Mouse (Mus musculus) lung, embryonic 16.5 days (tissue): ENCODE measurements around the gene Vrk1. TPM values are rescaled to one million over a fixed set of nuclear protein-coding genes. Genes with fewer than 3 reads are reported as not detected.

Experiments
- ATAC-seq: fragments of 200-750 bp; cut with Nextera tagmentation; 2 replicates; pipeline ENCODE4 v1.8.0; 2017; ENCODE audit warnings: low read depth, mild to moderate bottlenecking, moderate library complexity
- H3K27ac ChIP-seq: fragments of 300-500 bp; sonication (generic); 2 replicates; pipeline ENCODE4 v1.5.1; 2014; ENCODE audit warnings: mild to moderate bottlenecking, control low read depth, low read length
- H3K27me3 ChIP-seq: fragments of 300-500 bp; sonication (generic); 2 replicates; pipeline ENCODE4 v1.6.1; 2014; ENCODE audit warnings: low read depth, low read length, mixed read lengths; ENCODE audit not compliant: control insufficient read depth, insufficient read depth
- H3K36me3 ChIP-seq: fragments of 300-500 bp; sonication (generic); 2 replicates; pipeline ENCODE4 v1.6.1; 2014; ENCODE audit warnings: low read length; ENCODE audit not compliant: control insufficient read depth, insufficient read depth
- H3K4me1 ChIP-seq: fragments of 300-500 bp; sonication (generic); replicated peaks from 2 replicates; pipeline ENCODE4 v1.6.1; 2014; ENCODE audit warnings: low read length, mixed read lengths; ENCODE audit not compliant: control insufficient read depth, insufficient read depth
- H3K4me2 ChIP-seq: fragments of 300-500 bp; sonication (generic); 2 replicates; pipeline ENCODE4 v1.6.1; 2014; ENCODE audit warnings: low read depth, low read length, control low read depth
- H3K4me3 ChIP-seq: fragments of 300-500 bp; sonication (generic); 2 replicates; pipeline ENCODE4 v1.5.1; 2014; ENCODE audit warnings: mild to moderate bottlenecking, low read length, control low read depth
- H3K9ac ChIP-seq: fragments of 300-500 bp; sonication (generic); 2 replicates; pipeline ENCODE4 v1.6.1; 2014; ENCODE audit warnings: low read length, control low read depth
- H3K9me3 ChIP-seq: fragments of 300-500 bp; sonication (generic); 2 replicates; pipeline ENCODE4 v1.6.1; 2016; ENCODE audit warnings: low read length; ENCODE audit not compliant: control insufficient read depth
- whole genome bisulfite sequencing: fragments of 180-500 bp; shearing (Covaris S2); extraction: QIAGEN DNeasy Blood & Tissue Kit; methylation state at CpG from one replicate; pipeline ENCODE4 v1.1.7; 2014; 5-methylcytosine and 5-hydroxymethylcytosine counted together
- polyA plus RNA-seq: library from polyadenylated mRNA; unstranded; fragments of >200 nt; fragmentation: Nextera tagmentation; extraction: Ambion mirVana; gene quantifications from 2 replicates; pipeline ENCODE4 v1.2.1, GENCODE M21; 2015

The Vrk1 gene
- polyA plus RNA-seq, 1 experiment from 2014 or later = 71.6 TPM

- 56% methylated on average over 11 of the region's 11 CpGs for WGBS
- Histone ChIP-seq H3K9ac (no peak overlapping the region), H3K4me2 (no peak overlapping the region), H3K4me3 (no peak overlapping the region), H3K36me3 (no peaks in the 10 kb centered on the region), H3K27me3 (no peaks in the 10 kb centered on the region), H3K4me1 (no peaks in the 10 kb centered on the region), H3K27ac (no peak overlapping the region), H3K9me3 (no peaks in the 10 kb centered on the region)
- no peak for ATAC-seq
These were observed 72.9 kb downstream of the Vrk1 start for GRCm38 (mm10) chr12:106082958-106083381.

- no peaks in the 10 kb centered on the region for H3K9me3 ChIP-seq
- H3K4me2 ChIP-seq = no peak overlapping the region
- H3K4me1 ChIP-seq = no peaks in the 10 kb centered on the region
- H3K36me3 ChIP-seq = no peaks in the 10 kb centered on the region
- no peak overlapping the region for H3K4me3 ChIP-seq
- ATAC-seq = no peak
- H3K27me3 ChIP-seq = no peaks in the 10 kb centered on the region
- H3K27ac ChIP-seq = no peak overlapping the region
- WGBS = 85% methylated on average over 12 of the region's 12 CpGs
- no peak overlapping the region for H3K9ac ChIP-seq
These were observed 74.1 kb downstream of the Vrk1 start for GRCm38 (mm10) chr12:106084126-106084525.

- Histone ChIP-seq H3K4me1 (no peaks in the 10 kb centered on the region), H3K9ac (no peak overlapping the region), H3K27me3 (no peaks in the 10 kb centered on the region), H3K9me3 (0 out of 2 replicates have a peak, but pooled peaks cover 3% of the 10 kb centered on the region), H3K27ac (no peak overlapping the region), H3K4me2 (no peak overlapping the region), H3K36me3 (no peaks in the 10 kb centered on the region), H3K4me3 (no peak overlapping the region)
- no peak for ATAC-seq
- WGBS = 87% methylated on average over 9 of the region's 9 CpGs
These were observed 84.8 kb downstream of the Vrk1 start for GRCm38 (mm10) chr12:106094827-106095226.

- no peak for ATAC-seq
- Histone ChIP-seq H3K9me3 (no peaks in the 10 kb centered on the region), H3K4me3 (no peak overlapping the region), H3K27ac (no peak overlapping the region), H3K27me3 (no peaks in the 10 kb centered on the region), H3K4me1 (no peaks in the 10 kb centered on the region), H3K4me2 (no peak overlapping the region), H3K9ac (no peak overlapping the region), H3K36me3 (no peaks in the 10 kb centered on the region)
- 87% methylated on average over 6 of the region's 6 CpGs for WGBS
These were observed 92.0 kb downstream of the Vrk1 start for GRCm38 (mm10) chr12:106102003-106102402.

GRCm38 (mm10) chr12:106102726-106103643, 93.0 kb downstream of the Vrk1 start:
- no peak overlapping the region for H3K9ac ChIP-seq
- H3K27me3 ChIP-seq = no peaks in the 10 kb centered on the region
- no peak overlapping the region for H3K27ac ChIP-seq
- no peaks in the 10 kb centered on the region for H3K9me3 ChIP-seq
- H3K4me1 ChIP-seq = no peaks in the 10 kb centered on the region
- no peak overlapping the region for H3K4me3 ChIP-seq
- H3K36me3 ChIP-seq = no peaks in the 10 kb centered on the region
- ATAC-seq = no peak
- H3K4me2 ChIP-seq = no peak overlapping the region
- 52% methylated on average over 16 of the region's 16 CpGs for WGBS

- H3K27ac ChIP-seq = no peak overlapping the region
- no peak overlapping the region for H3K9ac ChIP-seq
- 81% methylated on average over 14 of the region's 14 CpGs for WGBS
- no peaks in the 10 kb centered on the region for H3K36me3 ChIP-seq
- no peaks in the 10 kb centered on the region for H3K27me3 ChIP-seq
- no peak overlapping the region for H3K4me3 ChIP-seq
- ATAC-seq = no peak
- H3K4me1 ChIP-seq = no peaks in the 10 kb centered on the region
- H3K9me3 ChIP-seq = no peaks in the 10 kb centered on the region
- H3K4me2 ChIP-seq = no peak overlapping the region
These were observed 97.2 kb downstream of the Vrk1 start for GRCm38 (mm10) chr12:106107272-106107671.

GRCm38 (mm10) chr12:106115070-106115891, 105.3 kb downstream of the Vrk1 start:
- Histone ChIP-seq H3K9me3 (no peaks in the 10 kb centered on the region), H3K4me3 (no peak overlapping the region), H3K27me3 (no peaks in the 10 kb centered on the region), H3K9ac (no peak overlapping the region), H3K36me3 (no peaks in the 10 kb centered on the region), H3K27ac (no peak overlapping the region), H3K4me1 (no peaks in the 10 kb centered on the region), H3K4me2 (no peak overlapping the region)
- ATAC-seq = no peak
- 34% methylated on average over 6 of the region's 6 CpGs for WGBS

- no peaks in the 10 kb centered on the region for H3K27me3 ChIP-seq
- ATAC-seq = no peak
These were observed 105.8 kb downstream of the Vrk1 start for GRCm38 (mm10) chr12:106115892-106116206.

GRCm38 (mm10) chr12:106123276-106123675, 113.2 kb downstream of the Vrk1 start:
- no peak overlapping the region for H3K27ac ChIP-seq
- H3K36me3 ChIP-seq = no peaks in the 10 kb centered on the region
- no peak overlapping the region for H3K4me2 ChIP-seq
- 65% methylated on average over 14 of the region's 14 CpGs for WGBS
- no peak for ATAC-seq
- H3K9me3 ChIP-seq = no peaks in the 10 kb centered on the region
- H3K27me3 ChIP-seq = no peaks in the 10 kb centered on the region
- no peaks in the 10 kb centered on the region for H3K4me1 ChIP-seq
- no peak overlapping the region for H3K9ac ChIP-seq
- H3K4me3 ChIP-seq = no peak overlapping the region

More at GRCm38 (mm10) chr12:106115892-106116206, 105.8 kb downstream of the Vrk1 start:
- Histone ChIP-seq H3K9ac (no peak overlapping the region), H3K9me3 (no peaks in the 10 kb centered on the region), H3K27ac (no peak overlapping the region), H3K36me3 (no peaks in the 10 kb centered on the region), H3K4me2 (no peak overlapping the region), H3K4me1 (no peaks in the 10 kb centered on the region), H3K4me3 (no peak overlapping the region)
- WGBS = 51% methylated on average over 5 of the region's 5 CpGs
